Mouse (Mus musculus) CH12.LX (cell line): ENCODE data around the gene Lrrc29. TPM values are rescaled to one million over a fixed set of nuclear protein-coding genes. Genes with fewer than 3 reads are reported as not detected.

Experiments
- DNase-seq: peaks from one replicate; pipeline ENCODE4 v3.0.0-alpha.2; 2013; ENCODE audit errors: extremely low read depth
- H3K27ac ChIP-seq: 2 replicates; pipeline ENCODE4 v1.5.1; 2012; ENCODE audit warnings: low read depth, mild to moderate bottlenecking, control low read depth, moderate library complexity; ENCODE audit not compliant: insufficient read depth
- H3K27me3 ChIP-seq: replicated peaks from 2 replicates; pipeline ENCODE3; 2012; ENCODE audit warnings: inconsistent platforms
- H3K36me3 ChIP-seq, 2 experiments: replicated peaks in 1 of 2; 2 replicates each; pipeline versions ENCODE3 to v1.6.1; 2012; ENCODE audit warnings: inconsistent platforms in 1 of 2, low read length in 1 of 2, mild to moderate bottlenecking in 1 of 2, mixed read lengths in 1 of 2, moderate library complexity in 1 of 2; ENCODE audit not compliant: control insufficient read depth in 1 of 2, insufficient read depth in 1 of 2
- H3K4me1 ChIP-seq, 2 experiments: 2 replicates each; pipeline ENCODE4 v1.6.1; 2012; ENCODE audit warnings: inconsistent platforms in 1 of 2, moderate library complexity in 1 of 2; ENCODE audit not compliant: insufficient read depth in 2 of 2, control insufficient read depth in 1 of 2
- H3K4me2 ChIP-seq: 2 replicates; pipeline ENCODE4 v1.6.1; 2012; ENCODE audit warnings: low read depth, mild to moderate bottlenecking, control low read depth; ENCODE audit not compliant: poor library complexity, insufficient read depth, severe bottlenecking
- H3K4me3 ChIP-seq, 3 experiments: fragments of 150-350 bp in 1 of 3; sonication (generic) in 1 of 3; replicated peaks in 1 of 3; 2 replicates each; pipeline versions ENCODE3 to v1.5.1; 2011 to 2012; ENCODE audit warnings: low read depth in 2 of 3, low read length in 2 of 3, mild to moderate bottlenecking in 2 of 3, moderate library complexity in 2 of 3, control low read depth in 1 of 3, improper control_type of control experiment in 1 of 3, inconsistent platforms in 1 of 3, mixed read lengths in 1 of 3; ENCODE audit not compliant: poor library complexity in 1 of 3
- H3K79me2 ChIP-seq: replicated peaks from 2 replicates; pipeline ENCODE4 v1.6.1; 2012; ENCODE audit warnings: mild to moderate bottlenecking, moderate library complexity; ENCODE audit not compliant: control insufficient read depth, poor library complexity, insufficient read depth, severe bottlenecking; ENCODE audit errors: extremely low read depth
- H3K9ac ChIP-seq: 2 replicates; pipeline ENCODE4 v1.6.1; 2012; ENCODE audit warnings: low read depth, mild to moderate bottlenecking, control low read depth, moderate library complexity; ENCODE audit not compliant: insufficient read depth
- H3K9me3 ChIP-seq: replicated peaks from 2 replicates; pipeline ENCODE3; 2012; ENCODE audit warnings: low read length, inconsistent platforms, mixed read lengths
- CHD2 ChIP-seq: IDR thresholded peaks from 2 replicates; pipeline ENCODE4 v1.6.1; 2011; ENCODE audit warnings: low read length, improper control_type of control experiment
- ETS1 ChIP-seq: conservative IDR thresholded peaks from 2 replicates; pipeline ENCODE4 v1.6.1; 2012; ENCODE audit warnings: low read depth, mild to moderate bottlenecking, inconsistent platforms, low read length, improper control_type of control experiment, moderate library complexity
- HCFC1 ChIP-seq: IDR thresholded peaks from 2 replicates; pipeline ENCODE4 v1.6.1; 2012; ENCODE audit warnings: low read depth, mild to moderate bottlenecking, inconsistent platforms, low read length, improper control_type of control experiment
- KAT2A ChIP-seq: IDR thresholded peaks from 2 replicates; pipeline ENCODE4 v1.6.1; 2012; ENCODE audit warnings: low read length, improper control_type of control experiment, inconsistent platforms; ENCODE audit not compliant: insufficient replicate concordance
- MXI1 ChIP-seq: IDR thresholded peaks from 2 replicates; pipeline ENCODE4 v1.6.1; 2011; ENCODE audit warnings: mild to moderate bottlenecking, low read depth, low read length, improper control_type of control experiment
- NELFE ChIP-seq: IDR thresholded peaks from 2 replicates; pipeline ENCODE4 v1.6.1; 2011; ENCODE audit warnings: low read depth, low read length, improper control_type of control experiment
- NRF1 ChIP-seq: IDR thresholded peaks from 2 replicates; pipeline ENCODE4 v1.6.1; 2014; ENCODE audit warnings: low read depth, mild to moderate bottlenecking, inconsistent platforms, low read length, improper control_type of control experiment, moderate library complexity
- POLR2AphosphoS2 ChIP-seq: IDR thresholded peaks from 2 replicates; pipeline ENCODE4 v1.6.1; 2011; ENCODE audit warnings: low read depth, low read length, improper control_type of control experiment
- RAD21 ChIP-seq: IDR thresholded peaks from 2 replicates; pipeline ENCODE4 v1.6.1; 2011; ENCODE audit warnings: low read depth, mild to moderate bottlenecking, low read length, improper control_type of control experiment, moderate library complexity
- RCOR1 ChIP-seq: conservative IDR thresholded peaks from 2 replicates; pipeline ENCODE4 v1.6.1; 2012; ENCODE audit warnings: low read depth, mild to moderate bottlenecking, inconsistent platforms, low read length, improper control_type of control experiment
- SIN3A ChIP-seq: IDR thresholded peaks from 2 replicates; pipeline ENCODE4 v1.6.1; 2012; ENCODE audit warnings: low read length, improper control_type of control experiment, inconsistent platforms
- TBP ChIP-seq: conservative IDR thresholded peaks from 2 replicates; pipeline ENCODE4 v1.6.1; 2011; ENCODE audit warnings: low read depth, low read length, improper control_type of control experiment
- UBTF ChIP-seq: IDR thresholded peaks from 2 replicates; pipeline ENCODE4 v1.6.1; 2012; ENCODE audit warnings: low read depth, mild to moderate bottlenecking, inconsistent platforms, low read length, improper control_type of control experiment, moderate library complexity
- USF1 ChIP-seq: IDR thresholded peaks from 2 replicates; pipeline ENCODE4 v1.6.1; 2014; ENCODE audit warnings: low read depth, mild to moderate bottlenecking, inconsistent platforms, low read length, improper control_type of control experiment
- USF2 ChIP-seq: conservative IDR thresholded peaks from 2 replicates; pipeline ENCODE4 v1.6.1; 2011; ENCODE audit warnings: low read depth, low read length, improper control_type of control experiment
- ZKSCAN1 ChIP-seq: IDR thresholded peaks from 2 replicates; pipeline ENCODE4 v1.6.1; 2012; ENCODE audit warnings: low read depth, inconsistent platforms, low read length, improper control_type of control experiment, borderline replicate concordance
- ZNF384 ChIP-seq: IDR thresholded peaks from 2 replicates; pipeline ENCODE4 v1.6.1; 2012; ENCODE audit warnings: low read depth, low read length, improper control_type of control experiment, inconsistent platforms
- dilution Hi-C: fragments of 300-500 bp; cut with MboI; formaldehyde crosslinking; loops from 2 replicates; pipeline ENCODE4 v1.14.3; 2020; ENCODE audit warnings: low sequenced_read_pairs; ENCODE audit not compliant: extremely low pct_unique_long_range_greater_than_20kb, extremely low pct_ligation_motif_present
- in situ Hi-C: fragments of 300-500 bp; cut with MboI; formaldehyde crosslinking; loops from 3 replicates; pipeline ENCODE4 v1.14.3; 2019; ENCODE audit warnings: low sequenced_read_pairs, low pct_ligation_motif_present, low pct_unique_long_range_greater_than_20kb, mixed read lengths
- polyA plus RNA-seq: library from polyadenylated mRNA; unstranded; fragments of >175 nt; gene quantifications from 2 replicates; pipeline ENCODE4 v1.2.1, GENCODE M21; 2012; ENCODE audit warnings: low read depth; ENCODE audit not compliant: insufficient read length
- total RNA-seq, 2 experiments: library from RNA; depleted of rRNA; stranded (reverse); fragments of 300-350 nt in 1 of 2; fragments of >200 nt in 1 of 2; gene quantifications; 2 replicates each; pipeline ENCODE4 v1.2.3; 2012 to 2014

Lrrc29 gene
- total and polyA plus RNA-seq, 3 experiments: 1.4 to 1.8 (median 1.7) TPM

GRCm38 (mm10) chr8:105341399-105341798, 15.3 kb upstream of the Lrrc29 start:
- Histone ChIP-seq H3K27ac (no peak overlapping the region), H3K4me3 (no peak overlapping the region), H3K79me2 (no peaks in the 10 kb centered on the region; the same call in 1 of the 2 replicates), H3K9ac (no peak overlapping the region), H3K4me2 (no peak overlapping the region), H3K4me1 (peaks cover 11 to 39% of the 10 kb centered on the region in 2 experiments), H3K27me3 (no peaks in the 10 kb centered on the region), H3K36me3 (peaks cover 13 to 19% of the 10 kb centered on the region in 2 experiments), H3K9me3 (no peaks in the 10 kb centered on the region)
- DNase-seq: no peak
- no peak for TF ChIP-seq ETS1
- TF ChIP-seq ZKSCAN1: no peak
- TF ChIP-seq NELFE: no peak
- TF ChIP-seq MXI1: no peak
- TF ChIP-seq UBTF: no peak
- TF ChIP-seq HCFC1: no peak
- TF ChIP-seq TBP: no peak
- TF ChIP-seq ZNF384: no peak
- TF ChIP-seq POLR2AphosphoS2: no peak
- no peak for TF ChIP-seq CHD2
- no peak for TF ChIP-seq SIN3A
- TF ChIP-seq NRF1: no peak
- no peak for TF ChIP-seq KAT2A
- TF ChIP-seq USF2: no peak
- in situ Hi-C loops (no loop called here), dilution Hi-C loops (no loop called here)

- DNase-seq: no peak
- no peak for TF ChIP-seq RAD21
- TF ChIP-seq HCFC1: no peak
- TF ChIP-seq RCOR1: no peak
- TF ChIP-seq POLR2AphosphoS2: no peak
- TF ChIP-seq USF1: no peak
- Histone ChIP-seq H3K79me2 (no peaks in the 10 kb centered on the region), H3K27ac (no peak overlapping the region), H3K4me3 (no peak overlapping the region), H3K9ac (no peak overlapping the region), H3K4me2 (no peak overlapping the region), H3K9me3 (no peaks in the 10 kb centered on the region), H3K4me1 (peaks cover 0 to 26% of the 10 kb centered on the region in 2 experiments; a peak in 2 of 4 replicates), H3K36me3 (peaks cover 25 to 32% of the 10 kb centered on the region in 2 experiments), H3K27me3 (no peaks in the 10 kb centered on the region)
- dilution Hi-C loops: no loop called here
- in situ Hi-C loops: no loop called here
These were observed 14.0 kb upstream of the Lrrc29 start for GRCm38 (mm10) chr8:105339886-105340635.
